Mouse (Mus musculus): Measurements from ENCODE around the gene 4933414I15Rik. TPM values are rescaled to one million over a fixed set of nuclear protein-coding genes. Genes with fewer than 3 reads are reported as not detected.

Gene 4933414I15Rik
- polyA plus RNA-seq, 1 experiment from 2014 or later, result not detected

GRCm38 (mm10) chr11:50897359-50897758 lies 46.2 kb downstream of the 4933414I15Rik start:
- WGBS, result 74% methylated on average over 1 of the region's 1 CpGs
- Histone ChIP-seq H3K4me1 (ENCODE audit: control insufficient read depth, insufficient read depth, low read length) (no peaks in the 10 kb centered on the region), H3K36me3 (ENCODE audit: control insufficient read depth, insufficient read depth, low read length) (peaks cover 33% of the 10 kb centered on the region), H3K27ac (ENCODE audit: low read length) (no peak overlapping the region), H3K9me3 (replicated peaks; ENCODE audit: control insufficient read depth, low read length) (peaks cover 46% of the 10 kb centered on the region), H3K27me3 (ENCODE audit: control insufficient read depth, insufficient read depth, low read length) (no peaks in the 10 kb centered on the region), H3K4me2 (ENCODE audit: low read depth, low read length) (no peak overlapping the region), H3K9ac (ENCODE audit: low read length) (no peak overlapping the region), H3K4me3 (replicated peaks; ENCODE audit: low read length) (no peak overlapping the region)
- no peak for ATAC-seq (ENCODE audit: insufficient read depth, low FRiP score)

- H3K4me3 ChIP-seq (replicated peaks; ENCODE audit: low read length), result no peak overlapping the region
- no peak overlapping the region for H3K27ac ChIP-seq (ENCODE audit: low read length)
- peaks cover 10% of the 10 kb centered on the region; the same call in 1 of the 2 replicates for H3K9me3 ChIP-seq (replicated peaks; ENCODE audit: control insufficient read depth, low read length)
- 66% methylated on average over 2 of the region's 2 CpGs for WGBS
- no peak overlapping the region for H3K9ac ChIP-seq (ENCODE audit: low read length)
- H3K36me3 ChIP-seq (ENCODE audit: control insufficient read depth, insufficient read depth, low read length), result no peaks in the 10 kb centered on the region
- no peaks in the 10 kb centered on the region for H3K27me3 ChIP-seq (ENCODE audit: control insufficient read depth, insufficient read depth, low read length)
- H3K4me2 ChIP-seq (ENCODE audit: low read depth, low read length), result no peak overlapping the region
- H3K4me1 ChIP-seq (ENCODE audit: control insufficient read depth, insufficient read depth, low read length), result no peaks in the 10 kb centered on the region
- no peak for ATAC-seq (ENCODE audit: insufficient read depth, low FRiP score)
Observed at GRCm38 (mm10) chr11:50892441-50892840, 51.1 kb downstream of the 4933414I15Rik start.

Other genes starting within 250 kb of the 4933414I15Rik start
- 24.9 and 25.9 TPM in 2 replicates for gene Zfp354c, start 116.0 kb downstream of the 4933414I15Rik start, polyA plus RNA-seq (2015; fragmentation: Nextera tagmentation; extraction: Ambion mirVana)
- 0.57 and 0.62 TPM in 2 replicates for gene Zfp879, start 102.2 kb downstream of the 4933414I15Rik start, polyA plus RNA-seq (2015; fragmentation: Nextera tagmentation; extraction: Ambion mirVana)
- gene Grm6, start 93.1 kb downstream of the 4933414I15Rik start, polyA plus RNA-seq (2015; fragmentation: Nextera tagmentation; extraction: Ambion mirVana), result 0.14 and 0.19 TPM in 2 replicates
- 5.6 and 6.9 TPM in 2 replicates for gene Zfp454, start 56.1 kb downstream of the 4933414I15Rik start, polyA plus RNA-seq (2015; fragmentation: Nextera tagmentation; extraction: Ambion mirVana)
- gene Zfp2, start 27.6 kb downstream of the 4933414I15Rik start, polyA plus RNA-seq (2015; fragmentation: Nextera tagmentation; extraction: Ambion mirVana), result 11.6 and 11.8 TPM in 2 replicates
- 1.5 and 1.8 TPM in 2 replicates for gene Zfp354b, start 12.1 kb downstream of the 4933414I15Rik start, polyA plus RNA-seq (2015; fragmentation: Nextera tagmentation; extraction: Ambion mirVana)
- gene Prop1, start 10.0 kb upstream of the 4933414I15Rik start, polyA plus RNA-seq (2015; fragmentation: Nextera tagmentation; extraction: Ambion mirVana), result not detected in 2 replicates
- not detected in 2 replicates for gene Olfr1378, start 22.8 kb upstream of the 4933414I15Rik start, polyA plus RNA-seq (2015; fragmentation: Nextera tagmentation; extraction: Ambion mirVana)
- gene Olfr1377, start 38.2 kb upstream of the 4933414I15Rik start, polyA plus RNA-seq (2015; fragmentation: Nextera tagmentation; extraction: Ambion mirVana), result not detected in 2 replicates
- gene Olfr51, start 59.8 kb upstream of the 4933414I15Rik start, polyA plus RNA-seq (2015; fragmentation: Nextera tagmentation; extraction: Ambion mirVana), result not detected in 2 replicates
- gene Olfr54, start 70.5 kb upstream of the 4933414I15Rik start, polyA plus RNA-seq (2015; fragmentation: Nextera tagmentation; extraction: Ambion mirVana), result not detected in 2 replicates
- not detected in 2 replicates for gene Olfr1375, start 104.3 kb upstream of the 4933414I15Rik start, polyA plus RNA-seq (2015; fragmentation: Nextera tagmentation; extraction: Ambion mirVana)
- 7.4 TPM in 2 replicates for gene Zfp354a, start 115.5 kb upstream of the 4933414I15Rik start, polyA plus RNA-seq (2015; fragmentation: Nextera tagmentation; extraction: Ambion mirVana)

Data from stomach, embryonic 16.5 days (tissue).